Mouse (Mus musculus) liver, embryonic 14.5 days (tissue): ENCODE results near the gene Prr18.
"Not testable (repeated sequence)": the region's sequence is repeated elsewhere in the genome, so short reads cannot be mapped to it uniquely, and the experiment has no call there.

Experiments
- CTCF ChIP-seq: IDR thresholded peaks from 2 replicates; pipeline ENCODE4 v1.5.1; 2016; ENCODE audit warnings: antibody characterized with exemption, low read depth, control low read depth
- EP300 ChIP-seq: IDR thresholded peaks from 2 replicates; pipeline ENCODE4 v1.6.1; 2016; ENCODE audit warnings: antibody characterized with exemption, low read depth

GRCm38 (mm10) chr17:8326877-8327276 is 10.4 kb upstream of the Prr18 start:
- TF ChIP-seq CTCF, EP300: not testable (repeated sequence)
